Mouse (Mus musculus) MEL (cell line): Measurements from ENCODE around the gene Cacna1g.

Experiments
- CTCF ChIP-seq, 3 experiments: IDR thresholded peaks in 2 of 3; conservative IDR thresholded peaks in 1 of 3; 2 replicates each; pipeline ENCODE4 v1.5.1; 2011 to 2012; ENCODE audit warnings: low read length in 3 of 3, low read depth in 2 of 3, mild to moderate bottlenecking in 2 of 3, improper control_type of control experiment in 1 of 3, inconsistent platforms in 1 of 3, mixed read lengths in 1 of 3, moderate library complexity in 1 of 3; ENCODE audit not compliant: control insufficient read depth in 1 of 3, insufficient read depth in 1 of 3, poor library complexity in 1 of 3, severe bottlenecking in 1 of 3
- E2F4 ChIP-seq: IDR thresholded peaks from 2 replicates; pipeline ENCODE4 v1.6.1; 2011; ENCODE audit warnings: low read depth, low read length, improper control_type of control experiment, borderline replicate concordance
- EP300 ChIP-seq, 2 experiments: IDR thresholded peaks; 2 replicates each; pipeline ENCODE4 v1.6.1; 2011; ENCODE audit warnings: improper control_type of control experiment in 2 of 2, low read length in 2 of 2, low read depth in 1 of 2, mild to moderate bottlenecking in 1 of 2
- JUND ChIP-seq: IDR thresholded peaks from 2 replicates; pipeline ENCODE4 v1.6.1; 2011; ENCODE audit warnings: low read depth, mild to moderate bottlenecking, improper control_type of control experiment, low read length
- POLR2A ChIP-seq, 2 experiments: IDR thresholded peaks; 2 replicates each; pipeline ENCODE4 v1.6.1; 2011 to 2012; ENCODE audit warnings: low read length in 2 of 2, mild to moderate bottlenecking in 2 of 2, control low read depth in 1 of 2, improper control_type of control experiment in 1 of 2, low read depth in 1 of 2, moderate library complexity in 1 of 2; ENCODE audit not compliant: control insufficient read depth in 1 of 2, insufficient read depth in 1 of 2, poor library complexity in 1 of 2
- POLR2AphosphoS2 ChIP-seq: IDR thresholded peaks from 2 replicates; pipeline ENCODE4 v1.6.1; 2011; ENCODE audit warnings: low read length, improper control_type of control experiment
- POLR2AphosphoS5 ChIP-seq: IDR thresholded peaks from 2 replicates; pipeline ENCODE4 v1.6.1; 2012; ENCODE audit warnings: low read depth, borderline replicate concordance, mild to moderate bottlenecking, inconsistent platforms, low read length, moderate library complexity, mixed read lengths
- TBP ChIP-seq: IDR thresholded peaks from 2 replicates; pipeline ENCODE4 v1.8.0; 2011; ENCODE audit warnings: low read depth, low read length, improper control_type of control experiment
- USF1 ChIP-seq: IDR thresholded peaks from 2 replicates; pipeline ENCODE4 v1.6.1; 2014; ENCODE audit warnings: low read depth, mild to moderate bottlenecking, inconsistent platforms, low read length, improper control_type of control experiment, moderate library complexity

- TF ChIP-seq CTCF (IDR thresholded peaks at IDR 0.05 in 2 of 3, conservative IDR thresholded peaks at IDR 0.05 in 1 of 3; ENCODE audit: control insufficient read depth in 1 of 3, insufficient read depth in 1 of 3, low read depth in 2 of 3, low read length in 3 of 3, poor library complexity in 1 of 3, severe bottlenecking in 1 of 3) (no peak), POLR2A (IDR thresholded peaks at IDR 0.05; ENCODE audit: control insufficient read depth in 1 of 2, insufficient read depth in 1 of 2, low read depth in 1 of 2, low read length in 2 of 2, poor library complexity in 1 of 2) (no peak), POLR2AphosphoS5 (no peak), TBP (no peak), EP300 (IDR thresholded peaks at IDR 0.05; ENCODE audit: low read depth in 1 of 2, low read length in 2 of 2) (no peak), POLR2AphosphoS2 (no peak), USF1 (no peak), E2F4 (no peak), JUND (no peak)
Measured at GRCm38 (mm10) chr11:94489745-94490144, 15.7 kb upstream of the Cacna1g start.
